Mouse (Mus musculus) E14TG2a.4 (cell line): ENCODE data around the gene R3hdml.

Experiments
- H3K27me3 ChIP-seq: 2 replicates; pipeline ENCODE4 v1.6.1; 2014; ENCODE audit warnings: low read length, control low read depth; ENCODE audit not compliant: insufficient read depth
- H3K36me3 ChIP-seq: 2 replicates; pipeline ENCODE4 v1.6.1; 2014; ENCODE audit warnings: low read length, control low read depth; ENCODE audit not compliant: insufficient read depth
- H3K4me1 ChIP-seq: replicated peaks from 2 replicates; pipeline ENCODE4 v1.6.1; 2014; ENCODE audit warnings: low read depth, low read length, control low read depth
- H3K4me3 ChIP-seq: replicated peaks from 2 replicates; pipeline ENCODE4 v1.5.1; 2014; ENCODE audit warnings: mild to moderate bottlenecking, low read length
- H3K9me3 ChIP-seq: 2 replicates; pipeline ENCODE4 v1.6.1; 2014; ENCODE audit warnings: low read length, control low read depth
- CTCF ChIP-seq: conservative IDR thresholded peaks from 2 replicates; pipeline ENCODE4 v1.5.1; 2014; ENCODE audit warnings: low read length
- NANOG ChIP-seq: IDR thresholded peaks from 2 replicates; pipeline ENCODE4 v1.6.1; 2014; ENCODE audit warnings: borderline replicate concordance, low read length, mixed read lengths
- POU5F1 ChIP-seq: IDR thresholded peaks from 2 replicates; pipeline ENCODE4 v1.6.1; 2014; ENCODE audit warnings: low read length, borderline replicate concordance

Gene R3hdml

DNA sequence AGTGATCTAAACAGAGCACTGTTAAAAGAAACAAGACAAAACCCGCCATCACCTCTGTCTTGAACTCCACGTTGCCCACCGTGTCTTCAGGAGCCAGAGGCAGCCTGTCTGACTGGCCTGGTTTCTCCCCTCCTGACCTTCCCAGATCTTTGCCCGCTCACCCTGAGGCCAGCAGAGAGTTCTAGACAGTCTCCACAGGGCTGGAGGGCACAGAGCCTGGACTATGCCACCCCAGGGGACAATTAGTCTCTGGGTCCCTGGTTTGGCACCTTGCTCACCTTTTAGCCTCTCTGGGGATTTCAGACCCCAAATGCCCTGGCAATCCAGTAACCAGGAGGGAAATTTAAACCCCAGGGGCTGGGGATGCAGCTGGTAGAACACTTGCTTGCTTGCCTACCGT is 45.3 kb downstream of the R3hdml start:
- Histone ChIP-seq H3K4me1 (peaks cover 9% of the 10 kb centered on the region; the same call in 1 of the 2 replicates), H3K36me3 (no peaks in the 10 kb centered on the region), H3K4me3 (no peak overlapping the region), H3K27me3 (peaks cover 28% of the 10 kb centered on the region), H3K9me3 (no peaks in the 10 kb centered on the region)
- TF ChIP-seq POU5F1 (no peak), NANOG (no peak), CTCF (no peak)

DNA sequence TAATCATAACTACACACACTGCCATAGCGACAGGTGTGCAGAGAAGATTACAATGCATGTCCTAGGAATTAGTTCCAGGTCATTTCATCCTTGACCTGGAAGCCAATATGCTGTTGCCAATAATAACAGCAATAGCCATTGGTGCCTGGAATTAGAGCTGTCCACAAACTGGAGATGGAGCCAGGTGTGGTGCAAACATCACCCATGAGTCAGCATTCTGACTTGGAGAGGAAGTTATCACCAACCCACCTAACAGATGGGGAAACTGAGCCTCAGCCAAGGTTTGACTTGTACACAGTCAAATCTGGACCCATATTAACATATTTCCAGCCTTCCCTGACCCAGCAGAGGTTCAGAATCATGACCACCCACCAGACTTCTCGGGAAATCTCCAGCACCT is 46.3 kb downstream of the R3hdml start:
- H3K4me1 ChIP-seq: peaks cover 9% of the 10 kb centered on the region; the same call in 1 of the 2 replicates
- H3K36me3 ChIP-seq: no peaks in the 10 kb centered on the region
- H3K4me3 ChIP-seq: no peak overlapping the region
- TF ChIP-seq NANOG (no peak), CTCF (no peak), POU5F1 (no peak)
- H3K27me3 ChIP-seq: peaks cover 27% of the 10 kb centered on the region
- no peaks in the 10 kb centered on the region for H3K9me3 ChIP-seq

DNA sequence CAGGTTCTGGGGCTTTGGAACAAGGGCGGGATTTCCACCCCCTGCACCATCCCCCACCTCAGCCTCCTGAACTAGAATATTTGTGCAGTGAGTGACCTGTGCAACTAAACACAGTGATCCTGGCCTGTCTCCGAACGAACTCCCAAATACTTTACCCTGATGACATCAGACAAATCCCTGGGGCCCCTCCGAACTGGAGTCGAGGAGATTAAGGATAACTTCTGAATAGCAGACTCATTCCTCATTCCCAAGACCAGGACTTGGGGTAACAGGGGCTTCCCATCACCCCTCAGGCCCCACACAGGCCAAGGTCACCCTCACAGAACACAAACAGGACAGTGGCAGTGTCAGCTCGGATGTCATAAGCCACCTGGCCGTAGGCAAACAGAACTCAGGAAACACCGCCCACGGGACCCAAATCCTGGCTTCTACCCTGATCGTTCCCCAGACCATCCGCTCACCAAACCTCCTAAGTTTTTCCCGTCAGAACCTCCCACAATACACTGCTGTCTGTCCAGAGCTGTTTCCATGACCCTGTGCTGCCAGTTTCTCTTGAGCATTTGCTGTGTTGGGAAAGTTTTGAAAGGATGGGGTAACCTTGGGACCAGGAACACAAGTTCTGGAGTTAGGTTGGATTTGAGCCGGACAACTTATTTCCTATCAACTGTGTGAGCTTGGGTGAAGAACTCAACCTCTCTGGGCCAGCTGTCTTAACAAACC is 47.4 kb downstream of the R3hdml start:
- H3K4me3 ChIP-seq: no peak overlapping the region
- H3K9me3 ChIP-seq: no peaks in the 10 kb centered on the region
- H3K27me3 ChIP-seq: peaks cover 22% of the 10 kb centered on the region
- H3K4me1 ChIP-seq: peaks cover 9% of the 10 kb centered on the region; the same call in 1 of the 2 replicates
- TF ChIP-seq NANOG (no peak), CTCF (no peak), POU5F1 (no peak)
- H3K36me3 ChIP-seq: no peaks in the 10 kb centered on the region

DNA sequence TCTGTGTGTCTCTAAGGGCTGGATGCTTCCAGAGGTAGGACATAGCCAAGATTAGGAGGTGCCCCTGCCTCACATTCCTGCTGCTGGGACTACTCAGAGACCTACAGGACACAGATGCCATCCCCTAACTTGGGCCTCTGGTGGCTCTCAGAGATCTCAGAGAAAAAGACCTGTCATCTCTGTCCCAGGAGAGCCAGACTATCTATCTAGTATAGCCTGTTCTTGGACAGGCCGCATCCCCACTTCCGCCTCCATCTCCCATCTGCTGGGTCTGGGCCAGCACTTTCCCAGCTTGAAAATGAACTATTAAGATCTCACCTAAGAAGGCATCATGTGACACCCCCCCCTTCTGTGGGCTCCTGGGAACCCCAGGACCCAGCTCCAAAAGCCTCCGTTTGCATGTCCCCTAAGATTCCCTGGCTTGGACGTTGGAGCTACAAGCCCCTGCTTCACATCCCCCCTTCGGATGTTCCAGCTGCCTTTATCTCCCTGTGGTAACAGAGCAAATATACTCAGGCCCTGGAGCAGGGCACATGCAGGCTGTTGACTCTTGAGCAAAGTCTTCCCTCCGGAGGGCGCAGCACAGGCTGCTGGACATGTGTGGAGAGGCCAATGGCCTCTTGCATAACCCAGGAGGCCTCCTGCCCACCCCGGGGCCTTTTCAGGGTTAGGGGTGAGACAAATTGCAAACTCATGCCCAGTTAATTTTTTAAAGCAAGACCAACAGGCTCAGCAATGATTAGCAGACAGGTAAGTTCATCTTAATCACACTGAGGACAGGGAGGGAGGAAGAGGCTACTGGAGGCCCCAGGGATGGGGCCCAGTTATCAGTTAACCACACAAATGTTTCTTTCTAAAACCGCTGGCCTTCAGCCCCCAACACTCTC is 48.4 kb downstream of the R3hdml start:
- TF ChIP-seq CTCF (no peak), NANOG (no peak), POU5F1 (no peak)

DNA sequence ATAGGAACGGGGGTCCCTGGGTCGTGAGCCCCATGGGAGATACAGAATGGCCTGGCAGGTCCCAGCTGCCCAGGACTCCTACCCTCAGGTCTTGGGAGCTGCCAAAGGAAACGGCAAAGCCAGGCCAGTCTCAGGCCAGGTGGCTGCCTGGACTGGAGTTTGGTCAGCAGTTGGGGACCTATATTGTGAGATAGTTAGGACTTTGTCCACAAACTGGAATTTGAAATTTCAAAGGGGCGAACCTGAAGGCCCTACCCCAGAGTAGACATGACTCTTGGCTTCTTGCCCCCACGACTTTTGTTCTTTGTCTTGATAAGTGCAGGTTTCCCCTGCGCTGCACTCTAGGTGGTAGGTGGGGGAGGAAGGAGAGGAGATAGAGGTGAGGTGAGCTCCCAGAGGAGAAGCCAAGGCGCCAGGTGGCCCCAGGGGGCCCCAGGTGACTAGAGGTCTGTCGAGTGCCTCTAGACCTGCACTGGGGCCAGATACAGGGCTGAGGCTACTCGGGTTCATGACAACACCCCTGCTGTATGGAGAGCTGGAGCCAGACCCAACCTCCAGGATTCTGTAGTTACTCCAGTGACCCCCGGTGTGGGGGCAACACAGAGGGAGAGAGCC is 49.6 kb downstream of the R3hdml start:
- no peaks in the 10 kb centered on the region for H3K36me3 ChIP-seq
- no peak for TF ChIP-seq POU5F1
- TF ChIP-seq NANOG: no peak
- TF ChIP-seq CTCF: no peak
- H3K27me3 ChIP-seq: peaks cover 12% of the 10 kb centered on the region
- peaks cover 5% of the 10 kb centered on the region; the same call in 1 of the 2 replicates for H3K4me1 ChIP-seq
- H3K4me3 ChIP-seq: no peak overlapping the region
- no peaks in the 10 kb centered on the region for H3K9me3 ChIP-seq

More for the DNA sequence above, 48.4 kb downstream of the R3hdml start:
- H3K9me3 ChIP-seq: no peaks in the 10 kb centered on the region
- no peak overlapping the region for H3K4me3 ChIP-seq
- peaks cover 19% of the 10 kb centered on the region for H3K27me3 ChIP-seq
- no peaks in the 10 kb centered on the region for H3K36me3 ChIP-seq
- H3K4me1 ChIP-seq: 0 out of 2 replicates have a peak, but pooled peaks cover 5% of the 10 kb centered on the region

DNA sequence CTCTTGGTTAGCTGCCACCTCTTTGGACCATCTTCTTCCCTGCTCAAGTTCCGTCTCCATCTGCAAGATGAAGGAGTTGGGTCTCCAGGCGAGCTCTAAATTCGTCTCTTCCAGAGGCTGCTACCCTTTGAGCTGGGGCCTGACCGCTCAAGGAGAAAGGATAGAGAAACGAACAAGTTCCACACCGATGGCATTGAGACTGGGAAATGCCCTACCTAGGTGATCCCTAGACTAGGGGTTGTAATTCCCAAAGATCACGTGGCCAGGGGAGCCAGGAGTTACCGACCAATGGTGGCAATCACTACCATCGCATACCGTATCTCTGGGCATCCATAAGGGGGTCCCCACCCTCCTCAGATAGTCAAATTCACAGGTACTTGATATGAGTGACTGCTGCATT is 50.6 kb downstream of the R3hdml start:
- Histone ChIP-seq H3K9me3 (no peaks in the 10 kb centered on the region), H3K4me1 (peaks cover 5% of the 10 kb centered on the region; the same call in 1 of the 2 replicates), H3K4me3 (no peak overlapping the region), H3K27me3 (0 out of 2 replicates have a peak, but pooled peaks cover 10% of the 10 kb centered on the region), H3K36me3 (no peaks in the 10 kb centered on the region)
- TF ChIP-seq NANOG: no peak
- no peak for TF ChIP-seq POU5F1

DNA sequence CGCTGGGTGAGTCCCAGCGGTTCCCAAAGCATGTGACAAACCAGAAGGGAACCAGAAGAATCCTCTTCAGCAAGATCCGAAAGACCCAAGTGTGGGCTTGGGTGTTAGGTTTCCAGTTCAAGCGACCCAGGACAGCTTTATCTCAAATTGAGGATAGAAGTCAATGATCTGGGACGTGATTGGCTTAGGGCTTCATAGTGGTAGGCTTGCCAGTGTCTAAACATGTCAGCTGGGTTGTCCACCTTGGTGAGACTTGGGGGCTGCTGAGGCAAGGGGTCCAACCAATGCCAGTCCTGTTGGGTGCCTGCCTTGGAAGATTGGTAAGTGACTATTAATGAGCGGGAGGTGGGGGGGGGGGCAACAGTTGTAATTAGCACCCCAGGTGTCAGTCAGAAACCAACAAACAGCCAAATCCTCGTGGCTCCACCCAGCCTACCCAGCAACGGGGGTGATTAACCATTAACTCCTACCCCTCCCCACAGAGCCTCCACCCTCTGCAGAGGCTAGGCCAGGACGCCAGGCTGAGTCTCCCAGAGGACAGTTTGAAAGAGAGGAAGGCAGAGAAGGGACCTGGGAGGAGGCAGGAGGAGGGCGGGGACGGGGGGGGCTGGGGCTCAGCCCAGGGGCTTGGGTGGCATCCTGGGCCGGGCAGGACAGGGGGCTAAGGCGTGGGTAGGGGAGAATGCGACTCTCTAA is 54.7 kb downstream of the R3hdml start:
- H3K27me3 ChIP-seq: peaks cover 11% of the 10 kb centered on the region

DNA sequence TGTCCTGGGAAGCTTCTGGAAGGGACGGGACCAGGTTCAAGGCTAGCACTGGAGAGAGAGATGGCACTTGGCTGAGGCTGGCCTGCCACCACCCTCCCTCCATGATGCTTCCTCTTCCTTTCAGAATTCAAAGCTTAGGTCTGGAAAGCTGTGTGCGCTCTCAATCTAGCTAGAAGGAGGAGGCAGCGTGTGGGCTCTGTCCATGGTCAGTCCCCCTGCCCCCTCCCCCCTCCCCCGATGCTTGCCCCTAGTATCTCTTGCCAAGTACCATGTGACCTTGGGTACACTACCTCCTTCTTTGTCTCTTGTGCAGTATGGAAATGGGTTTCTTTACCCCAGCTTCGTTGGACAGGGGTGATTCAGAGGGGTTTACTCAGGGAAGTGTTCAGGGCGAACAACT is 56.7 kb downstream of the R3hdml start:
- Histone ChIP-seq H3K36me3 (no peaks in the 10 kb centered on the region), H3K9me3 (no peaks in the 10 kb centered on the region), H3K4me1 (no peaks in the 10 kb centered on the region; the same call in 1 of the 2 replicates), H3K4me3 (no peak overlapping the region), H3K27me3 (peaks cover 10% of the 10 kb centered on the region)
- TF ChIP-seq POU5F1: no peak
- TF ChIP-seq NANOG: no peak
- TF ChIP-seq CTCF: no peak

More for the DNA sequence above, 54.7 kb downstream of the R3hdml start:
- Histone ChIP-seq H3K4me1 (no peaks in the 10 kb centered on the region; the same call in 1 of the 2 replicates), H3K9me3 (no peaks in the 10 kb centered on the region), H3K4me3 (no peak overlapping the region; the same call in 1 of the 2 replicates), H3K36me3 (no peaks in the 10 kb centered on the region)
- TF ChIP-seq POU5F1 (no peak), CTCF (no peak), NANOG (no peak)
